Mouse (Mus musculus): ENCODE measurements around the gene Efl1.
A peak's percentile ranks its signal among the peaks of the same experiment; 100 is the strongest.
"Not testable (repeated sequence)": the region's sequence is repeated elsewhere in the genome, so short reads cannot be mapped to it uniquely, and the experiment has no call there.

The Efl1 gene

GRCm38 (mm10) chr7:82758521-82758920 is 110.1 kb downstream of the Efl1 start:
- no peak for DNase-seq (ENCODE audit: extremely low read depth, low read depth)

- DNase-seq (ENCODE audit: extremely low read depth, low read depth), result no peak
Measured at GRCm38 (mm10) chr7:82759091-82759490, 110.7 kb downstream of the Efl1 start.

GRCm38 (mm10) chr7:82764951-82765350 is 116.5 kb downstream of the Efl1 start:
- no peak for DNase-seq (ENCODE audit: extremely low read depth, low read depth)

GRCm38 (mm10) chr7:82766623-82767022 is 118.2 kb downstream of the Efl1 start:
- DNase-seq (ENCODE audit: extremely low read depth, low read depth), result no peak

- DNase-seq (ENCODE audit: extremely low read depth, low read depth), result no peak
Measured at GRCm38 (mm10) chr7:82770207-82770606, 121.8 kb downstream of the Efl1 start.

- not testable (repeated sequence) for DNase-seq (ENCODE audit: extremely low read depth, low read depth)
Measured at GRCm38 (mm10) chr7:82770957-82771660, 122.7 kb downstream of the Efl1 start.

- not testable (repeated sequence) for DNase-seq (ENCODE audit: extremely low read depth, low read depth)
Measured at GRCm38 (mm10) chr7:82771661-82772021, 123.2 kb downstream of the Efl1 start.

GRCm38 (mm10) chr7:82772481-82772880 is 124.1 kb downstream of the Efl1 start:
- DNase-seq (ENCODE audit: extremely low read depth, low read depth), result no peak

- DNase-seq (ENCODE audit: extremely low read depth, low read depth), result no peak
Measured at GRCm38 (mm10) chr7:82773150-82773549, 124.7 kb downstream of the Efl1 start.

- DNase-seq (ENCODE audit: extremely low read depth, low read depth), result no peak
Measured at GRCm38 (mm10) chr7:82773884-82774283, 125.5 kb downstream of the Efl1 start.

GRCm38 (mm10) chr7:82775090-82775489 is 126.7 kb downstream of the Efl1 start:
- no peak for DNase-seq (ENCODE audit: extremely low read depth, low read depth)

GRCm38 (mm10) chr7:82783071-82783470 is 134.7 kb downstream of the Efl1 start:
- no peak for DNase-seq (ENCODE audit: extremely low read depth, low read depth)

GRCm38 (mm10) chr7:82783693-82784092 is 135.3 kb downstream of the Efl1 start:
- no peak for DNase-seq (ENCODE audit: extremely low read depth, low read depth)

GRCm38 (mm10) chr7:82785335-82785934 is 137.0 kb downstream of the Efl1 start:
- DNase-seq (ENCODE audit: extremely low read depth, low read depth), result peak; percentile 67

- no peak for DNase-seq (ENCODE audit: extremely low read depth, low read depth)
Measured at GRCm38 (mm10) chr7:82785970-82786647, 137.7 kb downstream of the Efl1 start.

GRCm38 (mm10) chr7:82792644-82793043 is 144.2 kb downstream of the Efl1 start:
- DNase-seq (ENCODE audit: extremely low read depth, low read depth), result no peak

- no peak for DNase-seq (ENCODE audit: extremely low read depth, low read depth)
Measured at GRCm38 (mm10) chr7:82793111-82793510, 144.7 kb downstream of the Efl1 start.

GRCm38 (mm10) chr7:82794542-82794941 is 146.1 kb downstream of the Efl1 start:
- no peak for DNase-seq (ENCODE audit: extremely low read depth, low read depth)

GRCm38 (mm10) chr7:82802206-82802605 is 153.8 kb downstream of the Efl1 start:
- no peak for DNase-seq (ENCODE audit: extremely low read depth, low read depth)

GRCm38 (mm10) chr7:82808257-82808656 is 159.8 kb downstream of the Efl1 start:
- no peak for DNase-seq (ENCODE audit: extremely low read depth, low read depth)

- no peak for DNase-seq (ENCODE audit: extremely low read depth, low read depth)
Measured at GRCm38 (mm10) chr7:82809126-82809525, 160.7 kb downstream of the Efl1 start.

- DNase-seq (ENCODE audit: extremely low read depth, low read depth), result no peak
Measured at GRCm38 (mm10) chr7:82810799-82811139, 162.4 kb downstream of the Efl1 start.

All from MEL-GATA-1-ER (cell line).